Mouse (Mus musculus): Measurements from ENCODE around the gene Fmo5. TPM values are rescaled to one million over a fixed set of nuclear protein-coding genes. Genes with fewer than 3 reads are reported as not detected.

Fmo5 gene
- polyA plus RNA-seq, 1 experiment from 2014 or later: 0.43 TPM

DNA sequence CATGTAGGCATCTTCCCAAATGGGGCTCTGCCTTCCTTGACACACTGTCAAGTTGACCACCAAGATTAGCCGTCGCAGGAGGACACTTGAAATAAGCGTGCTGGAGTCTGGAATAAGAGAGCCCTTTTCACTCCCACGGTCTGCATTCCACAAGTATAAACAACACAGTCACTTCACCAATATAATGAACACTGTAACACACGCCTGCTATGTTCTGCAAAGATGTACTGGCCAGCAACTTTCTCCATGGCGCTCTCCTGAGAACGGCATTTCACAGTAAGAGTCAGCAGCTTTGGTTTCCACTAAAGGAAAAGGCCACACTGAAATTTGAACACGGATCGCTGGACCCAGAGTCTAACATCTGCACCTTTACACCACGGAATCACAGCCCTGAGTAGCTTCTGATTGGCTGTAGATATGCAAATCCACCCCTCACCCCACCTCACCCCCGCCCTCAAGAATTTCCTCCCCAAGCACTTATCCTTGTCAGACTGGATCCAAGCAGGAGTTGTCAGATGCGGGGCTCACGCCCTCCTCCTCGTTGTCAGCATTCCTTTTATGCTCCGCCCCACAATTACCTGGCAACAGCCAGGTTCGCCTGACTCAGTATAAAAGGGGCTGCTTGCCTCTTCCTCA lies 55.1 kb downstream of the Fmo5 start:
- no peak overlapping the region for H3K27ac ChIP-seq
- H3K36me3 ChIP-seq (ENCODE audit: poor library complexity, severe bottlenecking): no peaks in the 10 kb centered on the region
- H3K4me3 ChIP-seq: no peak overlapping the region
- 7% methylated on average over 16 of the region's 16 CpGs for WGBS
- peaks cover 22% of the 10 kb centered on the region for H3K4me1 ChIP-seq
- H3K9me3 ChIP-seq (replicated peaks): no peaks in the 10 kb centered on the region
- H3K27me3 ChIP-seq: peaks cover 49% of the 10 kb centered on the region
- H3K4me2 ChIP-seq: peak overlapping the region; percentile 24; the same call in 1 of the 2 replicates
- peak; percentile 22; the same call in 1 of the 2 replicates for ATAC-seq
- no peak overlapping the region for H3K9ac ChIP-seq

DNA sequence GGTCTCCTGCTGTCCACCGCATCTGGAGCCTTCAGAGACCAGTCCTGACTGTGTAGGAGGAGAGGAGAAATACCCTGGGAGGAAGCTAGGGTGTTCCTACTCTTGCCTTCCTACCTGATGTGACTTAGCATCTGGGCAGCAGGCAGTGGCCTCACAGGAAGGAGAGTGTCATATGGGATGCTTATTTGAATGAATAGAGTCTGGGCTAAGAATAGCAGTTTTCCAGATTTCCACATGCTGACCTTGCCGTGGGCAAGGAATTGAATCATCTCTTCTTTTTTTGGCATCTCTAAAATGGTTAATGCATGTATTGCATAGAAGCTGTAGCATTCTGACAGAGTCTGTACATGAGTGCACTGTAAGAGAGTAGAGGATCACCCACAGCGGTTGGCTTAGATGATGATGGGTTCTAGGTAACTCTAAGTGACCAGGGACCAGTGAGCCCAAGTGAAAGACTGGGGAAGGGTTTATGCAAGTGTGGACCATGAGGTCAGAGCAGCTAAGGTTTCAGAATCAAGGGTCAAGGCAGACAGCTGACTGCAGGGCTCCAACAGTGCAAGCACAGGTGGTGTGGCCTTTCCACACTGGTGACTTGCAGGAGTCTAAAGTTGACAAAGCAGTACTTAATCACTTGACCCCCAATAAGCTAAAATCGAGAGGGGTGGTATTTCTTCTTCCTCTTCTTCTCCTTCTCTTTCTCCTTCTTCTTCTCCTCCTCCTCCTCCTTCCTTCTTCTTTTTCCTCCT lies 57.9 kb downstream of the Fmo5 start:
- WGBS: 85% methylated on average over 4 of the region's 4 CpGs
- no peak overlapping the region for H3K4me2 ChIP-seq

DNA sequence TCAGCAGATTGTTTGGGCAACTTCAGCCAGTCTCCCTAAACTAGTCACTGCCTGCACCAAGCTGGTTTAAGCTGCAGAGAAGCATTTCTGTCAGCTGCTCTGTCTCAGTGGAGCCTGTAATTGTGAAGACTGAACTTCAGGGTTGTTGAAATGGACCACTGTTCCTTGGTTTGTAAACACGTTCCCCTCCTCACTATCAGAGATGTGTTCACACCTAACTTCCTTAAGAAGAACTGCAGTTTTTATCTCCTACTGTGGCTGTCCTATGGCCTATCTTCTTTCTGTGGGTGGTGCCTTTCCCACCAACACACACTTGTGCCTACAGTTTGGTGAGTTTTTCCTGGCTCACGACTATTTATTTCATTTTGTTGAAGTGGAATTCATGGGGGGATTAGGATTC lies 60.7 kb downstream of the Fmo5 start:
- Histone ChIP-seq H3K27me3 (peaks cover 9% of the 10 kb centered on the region), H3K27ac (no peak overlapping the region), H3K9me3 (replicated peaks) (no peaks in the 10 kb centered on the region), H3K36me3 (ENCODE audit: poor library complexity, severe bottlenecking) (no peaks in the 10 kb centered on the region), H3K4me1 (0 out of 2 replicates have a peak, but pooled peaks cover 8% of the 10 kb centered on the region), H3K9ac (no peak overlapping the region), H3K4me2 (no peak overlapping the region), H3K4me3 (no peak overlapping the region)
- no peak for ATAC-seq
- WGBS: 76% methylated on average over 2 of the region's 2 CpGs

More for the DNA sequence above, 57.9 kb downstream of the Fmo5 start:
- no peak for ATAC-seq
- no peaks in the 10 kb centered on the region for H3K36me3 ChIP-seq (ENCODE audit: poor library complexity, severe bottlenecking)
- peaks cover 23% of the 10 kb centered on the region for H3K4me1 ChIP-seq
- H3K9me3 ChIP-seq (replicated peaks): no peaks in the 10 kb centered on the region
- no peak overlapping the region for H3K27ac ChIP-seq
- peaks cover 35% of the 10 kb centered on the region for H3K27me3 ChIP-seq
- H3K9ac ChIP-seq: no peak overlapping the region
- no peak overlapping the region for H3K4me3 ChIP-seq

DNA sequence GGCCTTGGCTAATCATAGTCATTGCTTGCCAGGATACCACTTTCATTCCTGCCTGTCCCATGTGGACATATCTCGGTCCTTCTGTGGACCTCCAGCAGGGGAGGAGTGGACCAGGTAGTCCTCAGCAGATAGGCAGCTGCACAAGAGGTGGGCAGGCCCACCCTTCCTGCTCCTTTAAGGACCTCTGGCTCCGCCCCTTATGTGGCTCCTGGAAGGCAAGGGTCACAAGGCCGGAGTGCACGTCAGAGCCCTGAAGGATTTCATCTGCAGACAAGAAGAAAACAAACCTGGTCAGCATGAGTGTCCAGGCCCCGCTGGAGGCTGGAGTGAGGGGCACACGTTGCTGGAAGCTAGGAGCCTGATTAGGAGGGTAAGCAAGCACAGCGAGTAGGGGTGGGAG lies 62.0 kb downstream of the Fmo5 start:
- 70% methylated on average over 7 of the region's 7 CpGs for WGBS
- 0 out of 2 replicates have a peak, but pooled peaks cover 6% of the 10 kb centered on the region for H3K27me3 ChIP-seq
- H3K4me3 ChIP-seq: no peak overlapping the region
- no peak overlapping the region for H3K9ac ChIP-seq
- no peaks in the 10 kb centered on the region for H3K9me3 ChIP-seq (replicated peaks)
- no peak for ATAC-seq
- H3K4me1 ChIP-seq: 0 out of 2 replicates have a peak, but pooled peaks cover 8% of the 10 kb centered on the region
- H3K36me3 ChIP-seq (ENCODE audit: poor library complexity, severe bottlenecking): no peaks in the 10 kb centered on the region
- no peak overlapping the region for H3K4me2 ChIP-seq
- H3K27ac ChIP-seq: no peak overlapping the region

DNA sequence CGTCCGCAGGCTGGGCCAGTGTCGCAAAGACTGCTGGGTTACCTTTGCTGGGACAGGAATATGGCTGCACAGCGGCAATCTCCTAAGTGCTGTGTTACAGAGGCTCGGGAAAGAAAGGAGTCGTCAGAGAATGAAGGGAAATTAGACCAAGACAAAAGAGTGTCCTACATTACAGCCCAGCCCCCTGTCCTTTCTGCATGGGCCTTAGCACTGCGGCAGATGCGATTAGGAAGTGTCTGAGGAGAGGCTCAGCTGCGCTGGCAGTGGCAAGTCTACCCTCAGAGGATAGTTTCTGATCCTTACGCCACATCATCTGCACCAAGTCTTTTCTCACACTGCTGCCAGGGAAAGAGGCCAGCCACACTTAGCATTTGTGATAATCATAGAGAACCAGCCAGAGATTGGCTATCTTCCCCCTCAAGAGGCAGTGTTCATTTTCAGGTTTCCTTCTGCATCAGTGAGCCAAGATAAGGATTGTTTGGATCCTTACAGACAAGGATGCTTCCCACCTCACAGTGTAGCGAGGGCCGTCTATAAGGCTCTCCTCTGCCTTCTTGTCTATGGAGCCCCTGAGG lies 62.9 kb downstream of the Fmo5 start:
- 52% methylated on average over 12 of the region's 12 CpGs for WGBS
- Histone ChIP-seq H3K4me1 (0 out of 2 replicates have a peak, but pooled peaks cover 8% of the 10 kb centered on the region), H3K4me3 (no peak overlapping the region), H3K27ac (no peak overlapping the region), H3K4me2 (no peak overlapping the region), H3K36me3 (ENCODE audit: poor library complexity, severe bottlenecking) (no peaks in the 10 kb centered on the region), H3K27me3 (0 out of 2 replicates have a peak, but pooled peaks cover 6% of the 10 kb centered on the region), H3K9ac (no peak overlapping the region), H3K9me3 (replicated peaks) (no peaks in the 10 kb centered on the region)
- no peak for ATAC-seq

DNA sequence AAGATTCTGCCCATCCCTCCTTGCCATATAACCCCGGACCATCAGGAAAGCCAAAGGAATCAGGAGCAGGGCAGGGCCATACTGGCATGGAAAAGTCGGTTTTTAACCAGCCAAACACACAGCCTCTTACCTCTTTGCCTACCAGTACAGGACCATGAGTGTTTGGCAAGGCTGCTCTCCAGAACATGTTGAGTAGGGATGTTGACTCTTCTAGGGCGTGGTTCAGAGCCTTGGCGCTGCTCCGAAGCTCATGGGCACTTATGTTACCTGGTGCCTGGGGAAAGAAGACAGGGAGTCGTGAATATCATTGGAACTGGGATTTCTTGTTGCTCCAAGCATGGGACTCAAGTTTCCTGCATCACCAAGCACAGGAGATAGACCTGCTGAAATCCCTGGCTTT lies 65.2 kb downstream of the Fmo5 start:
- Histone ChIP-seq H3K9me3 (replicated peaks) (no peaks in the 10 kb centered on the region), H3K4me3 (no peak overlapping the region), H3K4me2 (no peak overlapping the region), H3K27ac (no peak overlapping the region), H3K4me1 (0 out of 2 replicates have a peak, but pooled peaks cover 8% of the 10 kb centered on the region), H3K36me3 (ENCODE audit: poor library complexity, severe bottlenecking) (no peaks in the 10 kb centered on the region), H3K9ac (no peak overlapping the region), H3K27me3 (no peaks in the 10 kb centered on the region)
- ATAC-seq: no peak
- WGBS: 87% methylated on average over 6 of the region's 6 CpGs

DNA sequence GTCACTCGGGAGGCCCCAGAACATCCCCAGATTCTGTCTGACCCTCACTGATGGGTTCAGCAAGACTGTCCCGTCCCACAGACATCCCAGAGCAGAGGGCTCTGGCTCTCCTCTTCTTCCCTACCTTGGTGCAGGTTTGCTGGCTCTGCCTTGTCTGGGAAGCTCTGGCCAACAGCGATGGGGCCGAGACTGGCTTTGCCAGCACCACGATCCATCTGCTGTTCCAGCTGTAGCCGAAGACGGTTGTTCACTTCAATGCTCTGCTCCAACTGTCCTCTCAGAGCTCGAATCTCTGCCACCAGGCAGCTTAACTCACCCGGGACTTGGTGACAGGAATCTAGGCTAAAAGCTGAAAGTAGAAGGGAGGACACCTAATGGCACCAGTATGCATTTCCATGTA lies 68.3 kb downstream of the Fmo5 start:
- H3K4me1 ChIP-seq: no peaks in the 10 kb centered on the region
- no peaks in the 10 kb centered on the region; the same call in 1 of the 2 replicates for H3K36me3 ChIP-seq (ENCODE audit: poor library complexity, severe bottlenecking)
- no peak overlapping the region for H3K9ac ChIP-seq
- H3K4me3 ChIP-seq: no peak overlapping the region
- no peak overlapping the region for H3K4me2 ChIP-seq
- H3K27ac ChIP-seq: no peak overlapping the region
- H3K27me3 ChIP-seq: no peaks in the 10 kb centered on the region
- no peak for ATAC-seq
- WGBS: 92% methylated on average over 9 of the region's 9 CpGs
- no peaks in the 10 kb centered on the region for H3K9me3 ChIP-seq (replicated peaks)

DNA sequence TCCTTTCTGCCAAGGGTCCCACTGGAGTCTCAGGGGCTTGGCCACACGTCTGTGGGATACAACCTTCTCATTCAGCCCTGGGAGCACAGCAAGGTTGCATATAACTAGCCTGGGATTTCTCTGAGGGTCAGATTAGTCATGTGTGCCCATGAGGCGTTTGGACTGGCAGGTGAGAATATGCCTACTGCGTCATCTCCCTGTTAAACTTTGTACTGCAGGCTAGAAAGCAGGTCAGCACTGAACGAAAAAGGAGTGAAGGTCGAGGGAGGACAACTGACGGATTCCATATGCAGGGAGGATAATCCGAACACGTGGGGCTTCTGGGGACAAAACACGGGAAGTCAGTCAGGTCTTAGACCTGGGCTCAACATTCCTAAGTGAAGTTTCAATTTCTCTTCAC lies 68.7 kb downstream of the Fmo5 start:
- no peak for ATAC-seq
- Histone ChIP-seq H3K9me3 (replicated peaks) (no peaks in the 10 kb centered on the region), H3K4me2 (no peak overlapping the region), H3K36me3 (ENCODE audit: poor library complexity, severe bottlenecking) (no peaks in the 10 kb centered on the region; the same call in 1 of the 2 replicates), H3K4me1 (no peaks in the 10 kb centered on the region), H3K4me3 (no peak overlapping the region), H3K27ac (no peak overlapping the region), H3K27me3 (no peaks in the 10 kb centered on the region), H3K9ac (no peak overlapping the region)
- 84% methylated on average over 9 of the region's 9 CpGs for WGBS

DNA sequence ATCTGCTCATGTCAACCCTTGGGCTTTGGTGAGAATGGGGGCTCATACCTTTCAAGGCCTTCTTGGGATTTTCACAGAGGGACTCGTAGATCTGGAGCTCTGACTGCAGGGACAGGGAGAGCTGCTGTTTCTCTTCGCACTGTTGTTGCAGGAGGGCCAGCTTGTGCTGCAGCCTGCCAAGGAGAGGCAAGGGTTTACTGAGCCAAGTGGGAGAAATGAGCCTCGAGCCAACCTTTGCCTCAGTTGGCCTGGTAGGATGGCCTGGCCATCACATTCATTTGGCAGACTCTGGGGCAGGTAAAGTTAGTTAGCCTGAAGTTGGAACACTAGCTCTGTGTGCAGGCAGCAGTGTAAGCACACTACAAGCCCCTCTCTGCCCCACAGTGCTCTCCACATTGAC lies 70.5 kb downstream of the Fmo5 start:
- Histone ChIP-seq H3K4me1 (no peaks in the 10 kb centered on the region), H3K4me3 (no peak overlapping the region), H3K9ac (no peak overlapping the region), H3K27me3 (no peaks in the 10 kb centered on the region), H3K27ac (no peak overlapping the region), H3K36me3 (ENCODE audit: poor library complexity, severe bottlenecking) (no peaks in the 10 kb centered on the region; the same call in 1 of the 2 replicates), H3K4me2 (no peak overlapping the region), H3K9me3 (replicated peaks) (no peaks in the 10 kb centered on the region)
- 73% methylated on average over 3 of the region's 3 CpGs for WGBS
- no peak for ATAC-seq

DNA sequence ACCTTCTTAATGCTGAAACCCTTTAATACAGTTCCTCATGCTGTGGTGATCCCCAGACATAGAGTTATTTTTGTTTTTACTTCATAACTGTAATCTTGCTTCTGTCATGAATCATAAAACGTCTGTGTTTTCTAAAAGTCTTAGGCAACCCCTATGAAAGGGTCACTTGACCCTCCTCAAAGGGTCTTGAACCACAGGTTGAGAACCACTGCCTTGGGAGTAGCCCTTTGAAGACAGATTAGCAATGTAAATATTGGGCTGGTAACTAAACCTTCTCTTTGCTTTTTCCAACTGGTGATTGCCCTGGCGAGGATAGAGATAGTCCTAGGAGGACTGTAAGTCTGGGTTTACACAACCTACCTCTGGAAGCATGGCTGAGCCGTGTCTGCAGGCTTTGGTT lies 72.6 kb downstream of the Fmo5 start:
- Histone ChIP-seq H3K4me2 (no peak overlapping the region), H3K9ac (no peak overlapping the region), H3K9me3 (replicated peaks) (no peaks in the 10 kb centered on the region), H3K4me1 (no peaks in the 10 kb centered on the region), H3K27ac (no peak overlapping the region), H3K4me3 (no peak overlapping the region), H3K36me3 (ENCODE audit: poor library complexity, severe bottlenecking) (no peaks in the 10 kb centered on the region; the same call in 1 of the 2 replicates), H3K27me3 (no peaks in the 10 kb centered on the region)
- 84% methylated on average over 3 of the region's 3 CpGs for WGBS
- ATAC-seq: no peak

DNA sequence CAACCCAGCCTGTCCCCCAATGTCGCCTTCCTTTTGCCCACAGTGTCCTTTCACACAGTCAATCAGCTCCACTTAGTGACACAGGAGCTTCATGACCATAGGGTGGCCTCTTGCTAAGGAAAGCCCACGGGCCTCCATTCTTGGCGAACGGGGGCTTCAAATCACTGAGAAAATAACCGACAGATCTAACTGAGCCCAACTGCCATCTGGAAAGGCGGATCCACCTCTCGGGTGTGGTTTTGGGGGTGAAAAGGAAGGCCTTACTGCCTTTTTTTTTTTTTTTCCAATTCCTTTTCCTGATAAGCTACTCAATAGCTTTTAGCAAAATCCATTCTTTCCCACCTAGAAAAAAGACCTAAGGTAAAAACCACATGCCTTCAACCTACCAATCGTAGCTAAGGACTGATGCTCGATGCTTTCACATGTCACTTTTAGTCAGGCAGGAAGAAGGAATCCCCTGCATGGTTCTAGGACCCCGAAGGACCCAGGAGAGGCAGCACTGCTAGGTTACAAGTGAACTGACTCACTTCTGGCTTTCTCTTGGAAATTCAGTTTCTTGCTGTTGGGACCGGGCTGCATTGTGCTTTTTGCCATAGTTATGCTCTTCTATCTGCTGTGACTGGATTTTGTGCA lies 74.0 kb downstream of the Fmo5 start:
- no peak overlapping the region for H3K27ac ChIP-seq
- no peak for ATAC-seq
- no peak overlapping the region for H3K4me2 ChIP-seq
- no peak overlapping the region for H3K4me3 ChIP-seq
- no peaks in the 10 kb centered on the region for H3K27me3 ChIP-seq
- H3K36me3 ChIP-seq (ENCODE audit: poor library complexity, severe bottlenecking): no peaks in the 10 kb centered on the region; the same call in 1 of the 2 replicates
- no peaks in the 10 kb centered on the region for H3K9me3 ChIP-seq (replicated peaks)
- H3K4me1 ChIP-seq: no peaks in the 10 kb centered on the region
- no peak overlapping the region for H3K9ac ChIP-seq
- WGBS: 92% methylated on average over 11 of the region's 11 CpGs
